Mouse (Mus musculus): Measurements from ENCODE around the gene Tgfbr3. TPM values are rescaled to one million over a fixed set of nuclear protein-coding genes. Genes with fewer than 3 reads are reported as not detected.

Gene Tgfbr3
- total RNA-seq, 2 experiments from 2014 or later: 2.4 TPM

- ATAC-seq (replicated peaks; ENCODE audit: poor library complexity, severe bottlenecking): no peak
Measured at GRCm38 (mm10) chr5:107177791-107178190, 111.6 kb downstream of the Tgfbr3 start.

- no peak for ATAC-seq (replicated peaks; ENCODE audit: poor library complexity, severe bottlenecking)
Measured at GRCm38 (mm10) chr5:107177248-107177647, 112.2 kb downstream of the Tgfbr3 start.

- no peak for ATAC-seq (replicated peaks; ENCODE audit: poor library complexity, severe bottlenecking)
Measured at GRCm38 (mm10) chr5:107176796-107177195, 112.6 kb downstream of the Tgfbr3 start.

- no peak for ATAC-seq (replicated peaks; ENCODE audit: poor library complexity, severe bottlenecking)
Measured at GRCm38 (mm10) chr5:107176196-107176595, 113.2 kb downstream of the Tgfbr3 start.

GRCm38 (mm10) chr5:107174188-107174587 lies 115.2 kb downstream of the Tgfbr3 start:
- ATAC-seq (replicated peaks; ENCODE audit: poor library complexity, severe bottlenecking): no peak

GRCm38 (mm10) chr5:107173483-107173882 lies 115.9 kb downstream of the Tgfbr3 start:
- no peak for ATAC-seq (replicated peaks; ENCODE audit: poor library complexity, severe bottlenecking)

- no peak for ATAC-seq (replicated peaks; ENCODE audit: poor library complexity, severe bottlenecking)
Measured at GRCm38 (mm10) chr5:107171861-107172260, 117.6 kb downstream of the Tgfbr3 start.

- no peak for ATAC-seq (replicated peaks; ENCODE audit: poor library complexity, severe bottlenecking)
Measured at GRCm38 (mm10) chr5:107169796-107170195, 119.6 kb downstream of the Tgfbr3 start.

- ATAC-seq (replicated peaks; ENCODE audit: poor library complexity, severe bottlenecking): no peak
Measured at GRCm38 (mm10) chr5:107167872-107168300, 121.5 kb downstream of the Tgfbr3 start.

GRCm38 (mm10) chr5:107167373-107167772 lies 122.1 kb downstream of the Tgfbr3 start:
- no peak for ATAC-seq (replicated peaks; ENCODE audit: poor library complexity, severe bottlenecking)

- no peak for ATAC-seq (replicated peaks; ENCODE audit: poor library complexity, severe bottlenecking)
Measured at GRCm38 (mm10) chr5:107166659-107167370, 122.6 kb downstream of the Tgfbr3 start.

- ATAC-seq (replicated peaks; ENCODE audit: poor library complexity, severe bottlenecking): no peak
Measured at GRCm38 (mm10) chr5:107165734-107166133, 123.7 kb downstream of the Tgfbr3 start.

- no peak; the same call in 1 of the 2 replicates for ATAC-seq (replicated peaks; ENCODE audit: poor library complexity, severe bottlenecking)
Measured at GRCm38 (mm10) chr5:107165271-107165670, 124.2 kb downstream of the Tgfbr3 start.

- no peak for ATAC-seq (replicated peaks; ENCODE audit: poor library complexity, severe bottlenecking)
Measured at GRCm38 (mm10) chr5:107164856-107165255, 124.6 kb downstream of the Tgfbr3 start.

- no peak for ATAC-seq (replicated peaks; ENCODE audit: poor library complexity, severe bottlenecking)
Measured at GRCm38 (mm10) chr5:107164146-107164545, 125.3 kb downstream of the Tgfbr3 start.

GRCm38 (mm10) chr5:107163336-107163735 lies 126.1 kb downstream of the Tgfbr3 start:
- no peak for ATAC-seq (replicated peaks; ENCODE audit: poor library complexity, severe bottlenecking)

GRCm38 (mm10) chr5:107162812-107163211 lies 126.6 kb downstream of the Tgfbr3 start:
- ATAC-seq (replicated peaks; ENCODE audit: poor library complexity, severe bottlenecking): no peak

- ATAC-seq (replicated peaks; ENCODE audit: poor library complexity, severe bottlenecking): no peak
Measured at GRCm38 (mm10) chr5:107162319-107162718, 127.1 kb downstream of the Tgfbr3 start.

GRCm38 (mm10) chr5:107159914-107160890 lies 129.2 kb downstream of the Tgfbr3 start:
- no peak for ATAC-seq (replicated peaks; ENCODE audit: poor library complexity, severe bottlenecking)

GRCm38 (mm10) chr5:107158531-107159178 lies 130.8 kb downstream of the Tgfbr3 start:
- no peak for ATAC-seq (replicated peaks; ENCODE audit: poor library complexity, severe bottlenecking)

- no peak for ATAC-seq (replicated peaks; ENCODE audit: poor library complexity, severe bottlenecking)
Measured at GRCm38 (mm10) chr5:107157384-107157783, 132.0 kb downstream of the Tgfbr3 start.

All from granulocyte monocyte progenitor cell, adult 5-6 weeks (primary cell).